Mouse (Mus musculus) hindbrain, embryonic 12.5 days (tissue): Measurements from ENCODE around the gene Ablim2. TPM values are rescaled to one million over a fixed set of nuclear protein-coding genes. Genes with fewer than 3 reads are reported as not detected.

ENCODE experiments used
- ATAC-seq: fragments of 200-750 bp; cut with Nextera tagmentation; 2 replicates; pipeline ENCODE4 v1.8.0; 2017; ENCODE audit warnings: moderate TSS enrichment; ENCODE audit not compliant: low FRiP score
- H3K27ac ChIP-seq: fragments of 300-500 bp; sonication (generic); 2 replicates; pipeline ENCODE4 v1.5.1; 2016; ENCODE audit warnings: mild to moderate bottlenecking
- H3K27me3 ChIP-seq: fragments of 300-500 bp; sonication (generic); 2 replicates; pipeline ENCODE4 v1.6.1; 2016; ENCODE audit warnings: mild to moderate bottlenecking
- H3K36me3 ChIP-seq: fragments of 300-500 bp; sonication (generic); 2 replicates; pipeline ENCODE4 v1.6.1; 2016; ENCODE audit warnings: mild to moderate bottlenecking
- H3K4me1 ChIP-seq: fragments of 300-500 bp; sonication (generic); 2 replicates; pipeline ENCODE4 v1.6.1; 2016
- H3K4me2 ChIP-seq: fragments of 300-500 bp; sonication (generic); replicated peaks from 2 replicates; pipeline ENCODE4 v1.6.1; 2016; ENCODE audit warnings: mild to moderate bottlenecking
- H3K4me3 ChIP-seq: fragments of 300-500 bp; sonication (generic); 2 replicates; pipeline ENCODE4 v1.5.1; 2016; ENCODE audit warnings: mild to moderate bottlenecking
- H3K9ac ChIP-seq: fragments of 300-500 bp; sonication (generic); 2 replicates; pipeline ENCODE4 v1.6.1; 2016; ENCODE audit warnings: mild to moderate bottlenecking, moderate library complexity
- H3K9me3 ChIP-seq: fragments of 300-500 bp; sonication (generic); replicated peaks from 2 replicates; pipeline ENCODE4 v1.6.1; 2016; ENCODE audit warnings: mild to moderate bottlenecking
- WGBS: fragments of 180-500 bp; shearing (Covaris S2); methylation state at CpG from one replicate; pipeline ENCODE4 v1.1.7; 2016; 5-methylcytosine and 5-hydroxymethylcytosine counted together
- polyA plus RNA-seq: library from polyadenylated mRNA; unstranded; fragments of >200 nt; fragmentation: Nextera tagmentation; extraction: Ambion mirVana; gene quantifications from 2 replicates; pipeline ENCODE4 v1.2.1, GENCODE M21; 2016

Ablim2 gene
- polyA plus RNA-seq, 1 experiment from 2014 or later = 3.9 TPM

- 84% methylated on average over 3 of the region's 3 CpGs for WGBS
- no peak for ATAC-seq
- H3K36me3 ChIP-seq = no peaks in the 10 kb centered on the region
- H3K4me2 ChIP-seq = no peak overlapping the region
- no peaks in the 10 kb centered on the region for H3K9me3 ChIP-seq
- H3K27me3 ChIP-seq = no peaks in the 10 kb centered on the region; the same call in 1 of the 2 replicates
- no peak overlapping the region for H3K4me3 ChIP-seq
- H3K4me1 ChIP-seq = peaks cover 11% of the 10 kb centered on the region
- H3K9ac ChIP-seq = no peak overlapping the region
- H3K27ac ChIP-seq = no peak overlapping the region
These were observed 72.4 kb downstream of the Ablim2 start for GRCm38 (mm10) chr5:35830101-35830500.

DNA sequence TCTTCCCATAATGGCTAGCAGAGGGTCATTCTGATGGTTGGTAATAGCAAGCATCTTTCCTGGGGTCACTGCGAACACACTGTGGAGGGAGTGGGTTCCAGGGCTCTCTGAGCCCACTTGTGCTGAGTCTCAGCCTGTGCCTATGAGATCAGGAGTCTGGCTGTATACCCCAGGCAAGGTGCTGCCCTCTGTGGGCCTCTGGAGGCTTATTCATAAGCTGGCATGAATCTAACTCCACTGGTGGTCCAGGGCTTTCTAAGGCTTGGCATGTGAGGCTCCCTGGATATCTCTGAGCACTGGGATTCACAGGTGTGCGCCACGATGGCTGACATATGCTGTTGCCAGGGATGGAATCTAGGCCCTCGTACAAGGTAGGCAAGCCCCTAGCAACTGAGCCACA is 76.2 kb downstream of the Ablim2 start:
- H3K9me3 ChIP-seq = no peaks in the 10 kb centered on the region
- no peak overlapping the region for H3K27ac ChIP-seq
- no peaks in the 10 kb centered on the region; the same call in 1 of the 2 replicates for H3K27me3 ChIP-seq
- no peak overlapping the region for H3K9ac ChIP-seq
- H3K36me3 ChIP-seq = no peaks in the 10 kb centered on the region
- 78% methylated on average over 4 of the region's 4 CpGs for WGBS
- H3K4me1 ChIP-seq = no peaks in the 10 kb centered on the region
- no peak overlapping the region for H3K4me3 ChIP-seq
- no peak for ATAC-seq
- H3K4me2 ChIP-seq = no peak overlapping the region

DNA sequence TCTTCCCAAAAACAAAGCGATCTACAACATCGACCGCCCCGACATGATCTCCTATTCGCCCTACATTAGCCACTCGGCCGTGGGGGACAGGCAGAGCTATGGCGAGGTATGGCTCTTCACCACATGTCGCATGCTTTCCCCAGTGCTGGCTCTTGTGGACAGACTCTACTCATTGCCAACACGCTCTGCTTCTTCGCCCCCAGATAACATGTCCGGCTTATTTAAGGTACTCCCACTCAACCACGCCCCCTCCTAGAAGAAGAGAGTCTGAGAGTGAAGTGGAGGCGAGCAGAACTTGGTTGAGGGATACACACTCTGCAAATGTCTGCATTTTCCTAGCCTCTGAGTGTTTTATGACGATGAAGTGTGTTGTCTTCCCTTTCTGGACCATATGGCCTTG is 79.3 kb downstream of the Ablim2 start:
- no peaks in the 10 kb centered on the region for H3K4me1 ChIP-seq
- H3K9ac ChIP-seq = no peak overlapping the region
- H3K27ac ChIP-seq = no peak overlapping the region
- no peaks in the 10 kb centered on the region for H3K9me3 ChIP-seq
- no peak overlapping the region for H3K4me2 ChIP-seq
- no peaks in the 10 kb centered on the region for H3K36me3 ChIP-seq
- no peaks in the 10 kb centered on the region for H3K27me3 ChIP-seq
- ATAC-seq = no peak
- no peak overlapping the region for H3K4me3 ChIP-seq
- WGBS = 93% methylated on average over 15 of the region's 15 CpGs

- WGBS = 36% methylated on average over 2 of the region's 2 CpGs
- no peak overlapping the region for H3K4me3 ChIP-seq
- ATAC-seq = no peak
- no peak overlapping the region for H3K27ac ChIP-seq
- H3K4me1 ChIP-seq = no peaks in the 10 kb centered on the region
- no peaks in the 10 kb centered on the region for H3K36me3 ChIP-seq
- no peak overlapping the region for H3K4me2 ChIP-seq
- no peaks in the 10 kb centered on the region for H3K9me3 ChIP-seq
- H3K27me3 ChIP-seq = no peaks in the 10 kb centered on the region
- no peak overlapping the region for H3K9ac ChIP-seq
These were observed 81.6 kb downstream of the Ablim2 start for GRCm38 (mm10) chr5:35839262-35839661.

GRCm38 (mm10) chr5:35851485-35851884 is 93.8 kb downstream of the Ablim2 start:
- Histone ChIP-seq H3K4me1 (peaks cover 12% of the 10 kb centered on the region; the same call in 1 of the 2 replicates), H3K27me3 (no peaks in the 10 kb centered on the region), H3K27ac (no peak overlapping the region), H3K9me3 (no peaks in the 10 kb centered on the region), H3K36me3 (no peaks in the 10 kb centered on the region), H3K4me2 (no peak overlapping the region), H3K4me3 (no peak overlapping the region), H3K9ac (no peak overlapping the region)
- ATAC-seq = no peak
- WGBS = 51% methylated on average over 5 of the region's 5 CpGs

DNA sequence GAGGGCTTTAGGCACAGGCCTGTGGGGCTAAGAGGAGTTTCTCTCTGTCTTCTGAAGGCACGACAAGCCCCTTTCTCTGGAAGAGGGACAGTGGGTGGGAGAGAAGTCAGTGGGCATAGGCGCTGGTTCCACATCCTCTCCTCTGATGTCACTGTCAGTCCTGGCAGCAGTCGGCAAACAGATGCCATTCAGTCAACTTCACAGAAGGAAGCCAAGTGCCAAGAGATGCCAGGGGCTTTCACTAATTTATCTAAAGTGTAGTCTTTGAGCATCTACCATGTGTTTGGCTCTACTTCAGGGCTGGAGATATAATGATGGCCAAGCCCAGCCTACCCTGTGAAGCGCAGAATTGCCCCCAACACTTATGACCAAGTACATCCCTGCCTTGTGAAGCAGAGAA is 95.8 kb downstream of the Ablim2 start:
- ATAC-seq = no peak
- Histone ChIP-seq H3K9ac (no peak overlapping the region), H3K9me3 (no peaks in the 10 kb centered on the region), H3K4me3 (no peak overlapping the region), H3K27me3 (no peaks in the 10 kb centered on the region), H3K27ac (no peak overlapping the region), H3K36me3 (no peaks in the 10 kb centered on the region), H3K4me1 (peaks cover 12% of the 10 kb centered on the region), H3K4me2 (no peak overlapping the region)
- WGBS = 87% methylated on average over 4 of the region's 4 CpGs

- Histone ChIP-seq H3K27ac (no peak overlapping the region), H3K36me3 (no peaks in the 10 kb centered on the region), H3K4me2 (no peak overlapping the region), H3K9me3 (no peaks in the 10 kb centered on the region), H3K27me3 (no peaks in the 10 kb centered on the region), H3K4me1 (peaks cover 5% of the 10 kb centered on the region), H3K4me3 (no peak overlapping the region), H3K9ac (no peak overlapping the region)
- ATAC-seq = 0 out of 2 replicates have a peak, but pooled peaks have one; percentile 26
- 48% methylated on average over 3 of the region's 3 CpGs for whole genome bisulfite sequencing
These were observed 98.6 kb downstream of the Ablim2 start for GRCm38 (mm10) chr5:35856245-35856644.

DNA sequence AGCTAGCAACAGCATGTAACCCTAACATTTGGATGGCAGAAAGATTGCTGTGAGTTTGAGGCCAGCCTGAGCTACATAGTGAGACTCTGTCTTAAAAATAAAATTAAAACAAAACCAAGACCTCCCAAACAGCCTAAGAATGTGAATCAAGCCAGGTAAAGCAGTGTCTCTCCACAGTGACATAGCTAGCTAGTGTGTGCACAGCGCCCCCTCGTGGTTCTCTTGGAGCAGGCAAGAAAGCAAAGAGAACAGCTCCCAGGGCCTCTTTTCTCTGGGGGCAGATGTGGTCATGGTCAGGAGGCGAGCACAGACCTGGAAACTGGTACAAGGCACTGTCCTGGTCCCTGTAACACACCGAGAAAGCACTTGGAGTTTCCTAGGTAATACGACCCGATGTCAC is 100.4 kb downstream of the Ablim2 start:
- no peak overlapping the region for H3K27ac ChIP-seq
- no peaks in the 10 kb centered on the region for H3K9me3 ChIP-seq
- no peak overlapping the region for H3K4me2 ChIP-seq
- no peaks in the 10 kb centered on the region; the same call in 1 of the 2 replicates for H3K4me1 ChIP-seq
- ATAC-seq = 0 out of 2 replicates have a peak, but pooled peaks have one; percentile 27
- no peaks in the 10 kb centered on the region for H3K36me3 ChIP-seq
- no peak overlapping the region for H3K9ac ChIP-seq
- WGBS = 20% methylated on average over 6 of the region's 6 CpGs
- H3K4me3 ChIP-seq = no peak overlapping the region
- H3K27me3 ChIP-seq = no peaks in the 10 kb centered on the region

DNA sequence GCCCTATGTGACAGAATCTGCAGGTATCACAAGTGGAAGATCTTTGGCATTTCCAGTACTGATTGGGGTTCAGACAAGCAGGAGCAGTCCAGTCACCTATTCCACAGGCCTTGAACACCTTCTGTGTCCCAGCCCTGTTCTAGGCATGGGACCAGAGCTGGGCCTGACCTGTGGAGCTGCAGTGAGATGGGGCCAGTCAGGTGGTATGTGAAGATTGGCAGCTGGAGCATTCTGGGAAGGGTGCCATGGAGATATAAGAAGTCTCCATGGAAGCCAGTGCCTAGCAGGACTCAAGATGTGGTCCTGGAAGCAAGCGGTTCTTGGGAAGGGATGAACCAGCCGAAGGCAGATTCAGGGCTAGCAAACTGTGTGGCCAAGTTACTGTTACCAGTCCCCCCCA is 103.8 kb downstream of the Ablim2 start:
- Histone ChIP-seq H3K4me2 (no peak overlapping the region), H3K27me3 (no peaks in the 10 kb centered on the region), H3K9ac (no peak overlapping the region), H3K9me3 (no peaks in the 10 kb centered on the region), H3K4me3 (no peak overlapping the region), H3K27ac (no peak overlapping the region), H3K4me1 (no peaks in the 10 kb centered on the region; the same call in 1 of the 2 replicates), H3K36me3 (no peaks in the 10 kb centered on the region)
- WGBS = 80% methylated on average over 2 of the region's 2 CpGs
- ATAC-seq = no peak

- no peaks in the 10 kb centered on the region for H3K27me3 ChIP-seq
- WGBS = 84% methylated on average over 4 of the region's 4 CpGs
- H3K4me1 ChIP-seq = peaks cover 10% of the 10 kb centered on the region; the same call in 1 of the 2 replicates
- ATAC-seq = no peak
- H3K4me2 ChIP-seq = no peak overlapping the region
- H3K9me3 ChIP-seq = no peaks in the 10 kb centered on the region
- H3K27ac ChIP-seq = no peak overlapping the region
- H3K4me3 ChIP-seq = no peak overlapping the region
- H3K36me3 ChIP-seq = no peaks in the 10 kb centered on the region
- no peak overlapping the region for H3K9ac ChIP-seq
These were observed 112.3 kb downstream of the Ablim2 start for GRCm38 (mm10) chr5:35869973-35870372.

DNA sequence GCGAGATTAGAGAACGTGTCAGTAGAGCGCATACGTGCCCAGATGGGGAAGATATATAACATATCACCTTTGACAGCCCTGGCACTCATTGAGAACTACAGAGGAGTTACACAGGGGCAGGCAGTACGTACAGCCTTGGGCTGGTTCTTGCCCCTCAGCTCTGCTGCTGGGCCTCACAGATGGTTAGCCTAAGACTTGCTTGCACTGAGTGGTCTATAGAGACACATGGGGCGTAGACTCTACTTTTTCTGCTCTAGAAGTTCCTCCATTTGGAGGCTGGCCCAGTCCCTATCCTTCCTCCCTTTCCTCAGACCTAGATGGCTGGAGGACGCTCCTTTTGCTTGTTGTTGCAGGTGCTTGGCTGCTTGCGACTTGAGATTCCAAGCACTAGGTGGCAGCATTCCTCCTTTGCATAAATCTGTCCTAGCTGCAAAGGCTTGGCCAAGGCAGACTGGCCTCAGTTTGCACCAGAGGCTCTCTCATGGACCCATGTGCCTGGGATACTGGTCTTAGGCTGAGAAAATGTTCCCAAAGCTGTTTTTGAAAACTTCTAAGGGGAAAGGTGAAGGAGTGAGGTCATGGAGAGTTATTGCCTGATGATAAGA is 112.8 kb downstream of the Ablim2 start:
- H3K4me3 ChIP-seq = no peak overlapping the region
- H3K4me1 ChIP-seq = peaks cover 10% of the 10 kb centered on the region; the same call in 1 of the 2 replicates
- 63% methylated on average over 8 of the region's 8 CpGs for WGBS
- peak; percentile 65; the same call in 1 of the 2 replicates for ATAC-seq
- no peaks in the 10 kb centered on the region for H3K27me3 ChIP-seq
- no peak overlapping the region for H3K4me2 ChIP-seq
- no peak overlapping the region for H3K9ac ChIP-seq
- no peak overlapping the region for H3K27ac ChIP-seq
- H3K9me3 ChIP-seq = no peaks in the 10 kb centered on the region
- no peaks in the 10 kb centered on the region for H3K36me3 ChIP-seq

- no peak overlapping the region for H3K4me2 ChIP-seq
- no peaks in the 10 kb centered on the region for H3K36me3 ChIP-seq
- ATAC-seq = no peak
- 30% methylated on average over 4 of the region's 4 CpGs for WGBS
- H3K4me3 ChIP-seq = no peak overlapping the region
- no peaks in the 10 kb centered on the region for H3K27me3 ChIP-seq
- peaks cover 10% of the 10 kb centered on the region; the same call in 1 of the 2 replicates for H3K4me1 ChIP-seq
- H3K27ac ChIP-seq = no peak overlapping the region
- no peaks in the 10 kb centered on the region for H3K9me3 ChIP-seq
- H3K9ac ChIP-seq = no peak overlapping the region
These were observed 115.7 kb downstream of the Ablim2 start for GRCm38 (mm10) chr5:35873382-35873781.

- H3K27me3 ChIP-seq = no peaks in the 10 kb centered on the region
- H3K9ac ChIP-seq = no peak overlapping the region
- H3K27ac ChIP-seq = no peak overlapping the region
- H3K4me2 ChIP-seq = no peak overlapping the region
- WGBS = 92% methylated on average over 5 of the region's 5 CpGs
- no peaks in the 10 kb centered on the region for H3K36me3 ChIP-seq
- H3K9me3 ChIP-seq = no peaks in the 10 kb centered on the region
- H3K4me3 ChIP-seq = no peak overlapping the region
- H3K4me1 ChIP-seq = peaks cover 10% of the 10 kb centered on the region; the same call in 1 of the 2 replicates
- no peak for ATAC-seq
These were observed 118.6 kb downstream of the Ablim2 start for GRCm38 (mm10) chr5:35876236-35876635.
